Mouse (Mus musculus) CD4-positive, CD25-positive, alpha-beta regulatory T cell, adult 4 months (primary cell): Measurements from ENCODE around the gene 2010111I01Rik. TPM values are rescaled to one million over a fixed set of nuclear protein-coding genes. Genes with fewer than 3 reads are reported as not detected.
"Not testable (repeated sequence)": the region's sequence is repeated elsewhere in the genome, so short reads cannot be mapped to it uniquely, and the experiment has no call there.

ENCODE experiments used
- ATAC-seq: one replicate; pipeline ENCODE4 v1.8.0; 2017
- polyA plus RNA-seq, 2 experiments: library from polyadenylated mRNA; unstranded; fragments of 100-300 nt; shearing (Covaris generic); gene quantifications; one replicate each; pipeline ENCODE4 v1.2.1; 2017

2010111I01Rik gene
- polyA plus RNA-seq, 2 experiments from 2014 or later, result 224 to 233 TPM

DNA sequence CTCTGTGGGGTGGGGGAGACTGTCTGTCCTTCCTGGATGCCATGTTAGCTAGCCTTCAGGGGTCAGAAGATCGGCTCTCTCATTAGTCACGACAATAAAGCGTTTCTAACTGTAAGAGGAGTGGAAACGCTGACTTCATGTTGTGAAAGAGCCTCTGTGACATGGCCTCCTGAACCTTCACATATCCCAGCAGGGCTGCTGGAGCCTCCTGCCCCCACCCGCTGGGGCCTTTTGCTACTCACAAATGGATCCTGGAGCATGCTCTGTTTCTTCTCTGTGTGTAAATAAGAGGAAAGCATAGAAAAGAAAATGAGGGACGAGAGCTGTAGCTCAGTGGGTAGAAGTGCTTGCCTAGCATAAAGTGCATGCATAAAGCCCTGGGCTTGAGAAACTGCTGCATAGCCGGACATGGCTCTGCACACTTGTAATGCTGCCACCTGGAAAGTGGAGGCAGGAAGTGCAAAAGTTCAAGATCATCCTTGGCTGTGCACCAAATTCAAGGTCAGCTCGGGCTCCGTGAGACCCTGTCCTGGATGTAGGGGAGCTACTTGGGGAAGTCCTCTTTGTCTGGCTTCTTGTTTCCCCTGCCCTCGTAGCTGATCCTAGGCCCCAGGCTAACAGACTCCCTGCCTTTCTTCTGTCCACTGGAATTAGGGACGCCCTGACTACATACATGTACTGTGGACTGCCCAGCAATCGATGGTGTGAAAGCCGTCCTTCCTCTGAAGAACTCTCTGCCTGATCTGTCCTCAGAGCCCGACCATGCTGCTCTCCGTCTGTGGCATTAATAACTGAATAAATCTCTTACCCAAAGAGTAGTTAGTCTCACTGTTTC is 329.9 kb downstream of the 2010111I01Rik start:
- no peak for ATAC-seq

DNA sequence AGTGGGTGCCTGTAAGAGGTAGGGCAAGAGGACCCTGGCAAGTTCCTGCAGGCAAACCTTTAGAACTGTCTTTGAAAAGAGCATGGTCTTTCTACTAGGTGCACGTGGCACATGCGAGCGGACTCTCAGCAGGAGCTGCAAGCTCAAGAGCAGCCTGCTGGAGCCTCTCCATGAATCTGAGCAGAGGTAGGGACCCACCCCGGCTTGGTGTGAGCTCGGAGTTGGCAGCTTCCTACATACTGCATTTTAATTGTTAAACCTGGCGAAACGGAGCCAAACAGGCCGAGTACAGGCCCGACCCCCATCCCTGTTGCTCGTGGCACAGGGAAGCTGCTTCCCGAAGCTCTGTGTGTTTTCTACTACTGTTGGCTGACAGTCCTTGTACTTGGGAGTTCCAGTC is 331.6 kb downstream of the 2010111I01Rik start:
- no peak for ATAC-seq

DNA sequence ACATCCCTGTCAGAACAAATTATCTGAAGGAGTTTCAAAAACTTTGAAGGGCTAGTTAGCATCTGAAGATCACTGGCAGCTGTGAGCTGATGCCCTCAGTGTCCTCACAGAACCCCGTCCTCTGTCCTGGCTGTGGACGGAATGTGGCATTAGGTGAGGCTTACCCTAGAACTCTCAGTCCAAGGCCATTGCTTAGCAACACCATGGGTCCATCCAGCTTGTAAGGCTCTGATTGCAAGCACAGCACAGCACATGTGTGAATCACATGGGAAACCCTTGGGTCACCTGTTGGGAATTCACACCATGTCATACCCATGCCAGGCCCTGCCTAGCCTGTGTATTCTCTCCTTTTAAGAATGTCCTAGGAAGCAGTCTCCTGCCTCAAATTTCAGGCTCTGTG is 332.3 kb downstream of the 2010111I01Rik start:
- no peak for ATAC-seq

DNA sequence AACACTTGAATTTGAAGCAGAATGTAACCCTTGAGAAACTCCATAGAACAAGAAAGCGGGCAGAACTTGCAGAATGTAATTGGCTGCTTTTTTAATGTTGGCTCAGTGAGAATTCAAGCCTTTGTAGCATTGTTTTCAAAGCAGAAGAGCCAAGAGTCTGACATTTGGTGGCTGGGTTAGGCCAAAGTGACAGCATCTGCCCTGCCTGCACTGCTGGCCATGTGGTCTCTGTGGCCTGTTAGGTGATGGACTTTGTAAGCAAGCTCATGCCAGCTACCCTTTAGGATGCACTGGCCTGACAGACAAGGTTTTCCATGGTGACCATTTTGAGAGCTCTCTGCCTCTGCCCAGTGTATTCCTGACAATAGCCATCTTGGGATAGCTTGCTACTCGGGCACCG is 333.2 kb downstream of the 2010111I01Rik start:
- no peak for ATAC-seq

DNA sequence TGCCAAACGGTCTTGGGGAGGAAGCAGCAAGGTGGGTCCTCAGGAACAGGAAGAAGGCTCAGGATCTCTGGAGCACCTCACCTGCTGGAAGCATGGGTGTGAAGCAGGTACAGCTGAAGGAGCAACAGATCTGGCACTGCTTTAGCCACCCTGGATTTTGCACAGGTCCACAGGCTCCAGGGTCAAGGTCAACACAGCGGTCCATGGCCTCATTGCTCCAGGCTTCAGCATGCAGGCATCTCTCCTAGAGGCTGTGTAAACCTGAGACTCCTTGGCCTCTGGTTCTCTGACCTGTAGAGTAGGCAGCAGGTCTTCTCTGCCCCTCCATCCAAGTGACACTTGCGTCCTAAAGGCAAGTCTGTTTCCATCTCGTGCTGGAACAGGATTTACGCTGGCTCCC is 334.2 kb downstream of the 2010111I01Rik start:
- no peak for ATAC-seq

DNA sequence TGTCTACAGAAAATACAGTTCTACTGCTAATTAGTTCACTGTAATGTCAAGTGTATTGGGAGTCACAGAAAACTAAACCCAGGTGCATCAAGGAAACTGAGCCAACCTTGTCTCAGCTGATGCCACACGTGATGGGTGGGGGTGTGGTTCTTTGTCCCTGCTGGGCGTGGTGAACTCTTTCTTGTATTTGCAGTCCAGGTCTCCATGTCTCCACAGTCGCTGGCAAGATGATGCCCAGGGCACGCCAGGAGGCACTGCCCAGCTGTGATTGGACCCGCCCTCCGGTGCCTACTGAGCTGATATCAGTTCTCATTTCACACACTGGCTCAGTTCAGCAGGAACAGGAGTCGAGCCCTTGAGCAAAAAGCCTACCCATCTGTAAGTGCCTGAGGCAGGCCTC is 336.2 kb downstream of the 2010111I01Rik start:
- no peak for ATAC-seq

DNA sequence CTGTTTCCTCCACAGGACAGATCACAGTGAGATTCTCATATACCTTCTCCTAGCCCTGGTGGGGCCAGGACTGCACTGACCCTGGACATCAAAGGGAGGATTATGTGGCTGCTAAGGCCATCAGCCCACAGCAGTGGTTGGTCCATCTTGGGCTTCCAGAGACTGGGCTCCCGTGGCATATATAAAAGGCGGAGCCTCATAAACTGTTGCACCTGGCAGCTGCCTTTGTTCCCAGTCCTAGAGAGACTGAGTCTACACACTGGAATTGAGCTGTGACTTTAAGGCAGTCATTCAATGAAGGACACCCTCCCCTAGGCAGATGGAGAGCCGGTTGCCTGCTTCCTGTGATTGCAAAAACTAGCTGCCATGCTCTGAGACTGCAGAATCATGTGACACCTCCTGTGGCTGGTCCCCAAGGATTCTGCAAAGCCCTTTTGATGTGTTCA is 337.1 kb downstream of the 2010111I01Rik start:
- no peak for ATAC-seq

DNA sequence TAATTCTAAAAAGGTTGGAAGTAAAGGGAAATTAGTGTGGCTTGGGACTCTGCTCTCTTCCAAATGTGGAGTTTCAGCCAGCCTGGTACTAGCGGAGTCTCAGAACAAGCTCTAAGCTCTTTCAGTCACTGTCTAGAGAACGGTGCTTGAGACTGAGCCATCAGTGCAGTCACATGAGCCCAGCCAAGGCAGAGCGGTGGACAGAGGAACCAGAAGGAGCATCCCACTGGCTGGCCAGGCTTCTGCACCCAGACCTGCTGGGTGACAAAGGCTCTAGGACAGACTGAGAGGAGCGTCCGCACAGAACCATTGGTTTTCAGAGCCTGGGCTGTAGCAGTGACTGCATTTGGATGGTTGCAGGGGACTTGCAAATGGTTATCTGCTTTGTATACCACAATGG is 337.7 kb downstream of the 2010111I01Rik start:
- no peak for ATAC-seq

DNA sequence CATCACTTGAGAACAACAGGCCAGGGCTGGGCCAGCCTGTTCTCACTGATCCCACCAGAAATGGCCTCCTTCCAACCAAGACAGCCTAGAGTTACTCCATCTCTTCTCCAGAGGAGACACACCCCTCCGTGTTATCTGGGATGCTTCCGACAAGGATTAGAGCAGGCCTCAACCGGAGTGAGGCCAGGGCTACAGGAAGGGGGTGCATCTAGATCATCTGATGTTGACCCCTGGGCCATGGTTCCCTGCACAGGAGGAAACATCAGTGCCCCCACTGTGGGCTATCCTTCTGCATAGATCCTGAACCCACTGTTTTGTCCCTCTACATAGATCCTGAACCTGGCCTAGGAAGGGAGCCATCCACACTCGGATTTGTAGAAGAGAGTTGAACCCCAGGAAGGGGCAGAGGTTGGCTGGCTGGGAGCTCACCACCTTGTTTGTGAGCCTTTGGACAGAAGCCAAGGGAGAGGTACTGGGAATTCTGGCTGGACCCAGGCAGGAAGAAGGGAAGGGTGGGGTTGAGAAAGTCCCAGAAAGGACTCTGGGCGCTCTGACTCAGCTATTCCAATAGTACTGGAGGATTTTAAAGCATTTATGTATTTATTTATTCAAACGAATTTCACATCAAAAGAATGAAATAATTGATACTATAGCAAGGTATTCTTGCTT is 339.6 kb downstream of the 2010111I01Rik start:
- no peak for ATAC-seq

DNA sequence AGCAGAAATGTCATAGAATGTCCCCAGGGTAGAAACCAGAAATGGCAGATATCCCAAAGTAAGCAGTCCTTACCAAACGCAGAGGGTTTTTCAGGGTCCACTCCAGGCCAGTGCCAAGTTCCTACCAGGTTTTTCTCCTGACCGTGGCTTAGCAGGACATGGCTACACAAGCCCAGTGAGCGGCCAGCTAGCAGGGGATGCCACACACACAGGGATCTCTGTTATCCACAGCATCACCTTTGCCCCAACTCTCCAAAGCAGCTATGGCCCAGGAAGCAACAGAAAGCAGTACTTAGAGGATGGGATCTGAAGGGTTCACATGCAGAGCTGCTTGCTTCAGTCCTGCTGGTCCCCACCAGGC is 340.1 kb downstream of the 2010111I01Rik start:
- ATAC-seq, result no peak

DNA sequence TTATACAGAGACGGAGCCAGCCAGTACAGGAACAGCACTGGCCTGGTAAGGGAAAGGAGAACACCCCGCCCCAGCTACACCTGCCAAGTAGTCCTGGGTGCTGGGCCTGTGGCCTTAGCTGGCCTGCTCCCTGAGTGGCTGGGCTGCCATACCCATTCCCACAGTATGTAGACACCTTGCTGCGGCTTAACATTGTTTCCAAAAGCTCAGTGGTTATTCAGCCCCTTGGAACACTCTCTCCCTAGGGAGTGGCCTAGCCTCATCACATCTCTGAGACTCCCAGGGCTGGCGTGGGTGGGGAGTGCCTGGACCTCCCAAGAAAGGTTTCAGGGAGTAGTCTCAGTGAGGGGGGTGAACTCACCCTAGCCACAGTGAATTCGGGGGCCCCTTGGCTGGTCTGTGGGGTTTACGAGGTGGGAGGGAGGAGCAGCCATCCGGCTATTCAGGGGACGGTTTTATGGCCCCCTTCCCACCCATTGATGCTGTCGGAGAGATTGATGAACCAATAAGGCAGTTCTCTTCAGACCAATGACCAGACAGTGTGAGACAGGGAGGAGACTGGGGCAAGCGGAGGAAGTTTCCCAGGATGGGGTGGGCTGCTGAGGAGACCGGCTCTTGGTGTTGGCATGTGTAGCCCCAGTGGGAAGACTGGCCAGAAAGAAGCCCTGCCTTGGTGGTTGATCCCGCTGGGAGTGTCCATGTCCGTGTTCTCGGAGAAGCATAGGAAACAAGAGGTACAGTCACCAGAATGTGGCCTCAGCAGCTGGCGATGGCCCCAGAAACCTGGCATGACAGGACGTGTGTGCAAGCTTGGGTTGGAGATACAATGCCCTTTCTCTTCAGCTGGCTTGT is 340.7 kb downstream of the 2010111I01Rik start:
- ATAC-seq, result no peak

DNA sequence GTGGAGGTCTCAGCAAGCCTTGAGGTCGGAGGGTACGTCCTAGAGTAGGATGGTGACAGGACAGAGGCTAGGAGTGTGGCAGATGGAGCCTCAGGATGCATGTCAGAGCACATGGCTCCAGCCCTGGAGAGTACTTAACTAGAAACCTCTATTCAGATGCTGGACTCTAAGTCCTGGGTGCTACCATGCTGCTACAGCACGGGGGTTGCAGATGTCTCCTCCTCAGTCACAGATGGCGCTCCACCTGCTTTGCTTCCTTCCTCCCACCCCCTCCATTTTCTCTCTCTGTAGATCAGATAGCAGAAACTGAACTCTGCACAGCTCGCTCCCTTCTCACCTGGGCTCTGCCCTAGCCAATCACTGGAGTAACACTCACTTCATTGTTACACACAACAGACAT is 342.1 kb downstream of the 2010111I01Rik start:
- ATAC-seq, result peak; percentile 21

DNA sequence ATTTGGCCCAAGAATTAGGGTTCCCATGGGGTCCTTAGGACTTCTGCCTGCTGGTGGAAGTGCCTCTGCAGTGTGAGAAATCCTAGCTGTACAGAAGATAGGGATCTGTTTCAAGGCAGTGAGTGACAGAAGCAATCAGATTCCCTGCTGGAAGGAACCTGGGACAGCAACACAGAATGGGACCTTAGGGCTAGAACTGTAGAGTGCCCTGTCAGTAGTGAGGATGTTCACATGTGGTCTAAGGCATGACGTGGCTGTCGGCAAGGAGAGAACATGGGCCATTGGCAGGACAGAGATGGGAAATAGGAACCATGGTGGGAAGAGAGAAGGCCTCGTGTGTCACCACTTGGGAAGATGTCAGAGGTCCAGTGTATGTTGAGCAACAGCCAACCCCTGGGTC is 344.9 kb downstream of the 2010111I01Rik start:
- ATAC-seq, result no peak

DNA sequence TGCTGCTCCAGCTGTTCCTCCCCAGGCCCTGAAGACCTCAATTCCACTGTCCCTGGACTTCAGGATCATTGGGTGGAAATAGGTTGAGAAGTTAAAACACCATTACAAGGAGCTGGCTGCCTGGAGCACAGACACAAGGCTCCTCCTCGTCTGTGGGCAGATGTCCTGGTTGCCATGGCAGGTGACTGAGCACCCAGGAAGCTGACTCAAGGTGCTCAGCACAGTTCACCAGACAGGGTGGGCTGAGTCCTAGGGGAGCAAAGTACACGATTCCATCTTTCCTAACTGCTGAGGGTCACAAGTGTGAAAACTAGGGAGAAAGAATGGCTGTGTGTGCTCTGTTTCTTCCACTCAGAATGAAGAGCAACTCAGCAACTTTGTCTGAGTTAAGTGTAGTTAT is 346.5 kb downstream of the 2010111I01Rik start:
- ATAC-seq, result no peak

DNA sequence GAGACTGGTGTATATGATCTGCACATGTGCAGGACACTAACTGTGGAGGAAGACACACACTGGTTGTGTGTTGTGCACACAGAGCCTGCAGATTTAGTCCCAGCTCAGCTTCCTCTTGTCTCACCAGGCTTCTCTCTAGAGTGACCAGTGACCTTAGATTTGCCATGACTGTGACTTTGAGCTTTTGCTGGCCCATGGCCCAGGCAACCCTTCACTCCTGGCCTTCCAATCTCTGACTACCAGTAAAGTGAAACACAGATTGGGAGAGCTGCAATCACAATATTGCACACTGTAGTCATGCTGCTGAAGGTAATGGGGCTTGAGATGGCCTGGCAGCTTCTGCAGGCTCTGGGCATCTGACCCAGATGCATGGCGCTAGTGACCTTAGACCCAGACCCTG is 348.6 kb downstream of the 2010111I01Rik start:
- no peak for ATAC-seq

DNA sequence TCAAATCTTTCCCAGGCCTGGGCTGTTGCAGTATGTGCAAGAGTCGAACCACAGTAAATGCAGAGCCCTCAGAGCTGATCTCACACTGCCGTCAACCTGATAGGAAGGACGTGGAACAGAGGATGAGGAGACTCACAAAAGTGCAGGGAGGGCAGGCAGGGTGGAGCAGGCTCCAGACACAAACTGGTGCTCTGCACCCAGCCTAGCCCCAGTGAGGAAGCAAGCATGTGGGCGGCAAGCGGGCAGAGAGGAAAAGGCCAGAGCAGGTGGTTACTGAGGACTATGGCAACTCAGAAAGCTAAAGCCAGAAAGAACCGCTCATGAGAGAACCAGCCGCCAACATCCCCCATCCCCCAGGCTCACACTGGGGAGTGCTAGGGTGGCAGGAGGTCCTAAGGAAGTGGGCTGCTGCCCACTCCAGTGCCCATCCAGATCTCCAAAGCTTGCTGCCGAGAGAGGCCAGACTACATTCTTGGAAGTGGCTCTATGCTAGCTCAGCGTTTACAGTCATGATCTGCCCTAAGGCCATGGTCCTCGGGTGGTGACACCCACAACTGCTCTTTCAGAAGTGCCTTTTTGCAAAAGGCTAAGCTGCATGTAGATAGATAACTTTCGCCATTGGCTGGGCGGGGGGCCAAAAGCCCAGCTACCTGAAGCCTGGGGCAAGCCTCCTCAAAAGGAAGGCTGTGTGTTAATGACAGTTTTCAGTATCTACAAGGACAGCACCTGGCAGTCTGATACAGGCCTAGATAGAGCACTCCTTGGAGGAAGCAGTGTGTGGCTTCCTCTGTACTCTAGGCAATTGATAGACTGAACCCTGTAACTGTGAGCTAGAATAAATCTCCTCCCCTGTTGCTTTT is 349.3 kb downstream of the 2010111I01Rik start:
- ATAC-seq, result peak; percentile 40

DNA sequence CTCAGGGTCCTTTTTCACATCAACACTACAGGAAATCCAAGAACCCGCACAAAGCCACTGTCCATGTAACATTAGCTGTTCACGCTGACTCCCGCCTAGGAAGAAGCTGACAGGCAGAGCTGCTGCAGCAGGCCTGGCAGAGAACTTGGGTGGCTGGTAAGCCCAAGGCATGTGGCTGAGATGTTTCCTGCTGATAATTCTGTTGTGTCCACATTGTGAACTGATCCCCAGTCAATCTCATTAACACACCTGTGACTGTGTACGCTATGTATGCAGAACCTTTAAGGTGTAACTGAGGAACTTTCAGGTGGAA is 349.9 kb downstream of the 2010111I01Rik start:
- no peak for ATAC-seq

DNA sequence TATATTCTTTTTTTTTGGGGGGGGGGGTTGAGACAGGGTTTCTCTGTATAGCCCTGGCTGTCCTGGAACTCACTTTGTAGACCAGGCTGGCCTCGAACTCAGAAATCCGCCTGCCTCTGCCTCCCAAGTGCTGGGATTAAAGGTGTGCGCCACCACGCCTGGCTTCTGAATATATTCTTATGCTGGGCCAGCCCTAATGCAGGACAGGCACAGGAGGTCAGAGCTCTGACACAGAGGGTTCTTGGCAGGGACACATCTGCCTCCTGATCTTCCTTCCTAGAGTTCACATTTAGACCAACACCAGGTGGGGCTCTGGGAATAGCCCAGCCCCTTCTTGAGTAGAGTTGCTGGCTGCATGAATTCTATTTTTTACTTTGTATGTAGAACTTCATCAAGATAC is 350.4 kb downstream of the 2010111I01Rik start:
- ATAC-seq, result not testable (repeated sequence)

DNA sequence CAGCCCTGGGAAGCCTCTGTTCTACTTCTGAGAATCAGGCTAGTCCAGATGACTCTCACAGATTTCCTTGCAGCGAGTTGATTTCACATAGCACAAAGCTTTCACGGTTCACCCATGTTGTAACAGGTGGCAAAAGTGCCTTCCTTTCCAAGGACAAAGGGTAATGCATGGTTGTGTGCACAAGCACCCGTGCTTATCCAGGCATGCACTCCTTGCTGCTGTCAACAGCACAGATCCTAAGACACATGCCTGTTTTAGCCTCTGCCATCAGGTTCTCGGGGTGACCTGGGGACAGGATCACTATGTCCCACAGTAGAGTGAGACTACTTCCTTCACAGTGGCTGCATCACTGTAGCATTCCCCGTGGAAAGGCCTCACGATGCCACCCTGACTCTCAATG is 351.1 kb downstream of the 2010111I01Rik start:
- ATAC-seq, result no peak

DNA sequence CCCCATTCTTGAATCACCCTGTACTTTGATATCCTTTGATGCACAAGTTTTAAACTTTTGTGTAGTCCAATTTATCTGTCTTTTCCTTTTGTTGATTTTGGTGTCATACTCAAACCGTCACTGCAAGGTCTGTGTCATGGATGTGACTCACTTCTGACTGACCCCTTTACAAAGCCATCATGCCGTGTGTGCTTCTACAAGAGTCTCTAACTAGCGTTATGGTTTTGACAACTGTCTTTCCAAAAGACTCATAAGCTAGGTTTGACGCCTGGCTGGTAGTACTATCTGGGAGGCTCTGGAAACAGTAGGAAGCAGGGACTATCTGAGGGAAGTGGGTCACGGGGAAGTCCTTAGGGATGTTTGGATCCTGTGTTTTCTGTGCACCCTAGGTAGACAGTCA is 351.7 kb downstream of the 2010111I01Rik start:
- no peak for ATAC-seq

DNA sequence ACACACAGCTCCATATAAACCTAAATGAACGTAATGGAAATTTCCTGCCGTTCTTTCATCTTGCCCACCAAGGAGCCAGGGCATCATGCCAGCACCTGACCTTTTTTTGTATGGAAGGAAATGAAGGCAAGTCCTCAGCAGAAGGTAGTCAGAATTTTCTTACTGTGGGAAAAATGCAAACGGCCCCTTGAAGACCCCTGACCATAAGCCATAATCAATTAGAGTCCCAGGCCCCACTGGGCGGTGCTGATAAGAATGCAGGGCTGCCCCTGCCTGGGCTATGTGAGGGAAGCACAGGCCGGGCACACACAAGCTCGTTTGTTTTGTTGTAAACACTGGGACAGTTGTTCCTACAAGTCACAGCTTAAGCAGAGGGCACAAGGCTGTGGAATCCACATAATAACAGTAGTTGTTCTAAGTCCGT is 353.0 kb downstream of the 2010111I01Rik start:
- ATAC-seq, result no peak

DNA sequence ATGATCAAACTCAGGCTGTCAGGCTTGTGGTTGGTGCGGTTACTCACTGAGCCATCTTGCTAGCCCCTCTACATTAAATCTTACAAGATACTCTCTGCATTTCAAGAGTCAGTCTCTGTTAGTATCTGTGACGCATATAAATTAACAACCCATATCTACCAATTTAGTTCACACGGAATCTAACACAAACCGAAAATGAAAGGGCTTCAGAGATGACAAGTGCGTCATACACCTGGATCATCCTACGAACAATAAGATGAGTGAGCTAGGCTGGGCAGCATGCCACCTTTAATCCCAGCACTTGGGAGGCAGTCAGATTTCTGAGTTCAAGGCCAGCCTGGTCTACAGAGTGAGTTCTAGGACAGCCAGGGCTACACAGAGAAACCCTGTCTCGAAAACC is 355.1 kb downstream of the 2010111I01Rik start:
- ATAC-seq, result peak; percentile 67
